Mouse (Mus musculus) spleen, postnatal 36 days (tissue): ENCODE measurements around the gene Vwc2.

ENCODE experiments used
- DNase-seq, 2 experiments: peaks; one replicate each; pipeline ENCODE4 v3.0.0; 2022; ENCODE audit warnings: low spot score in 2 of 2, mixed read lengths in 1 of 2

Vwc2 gene

GRCm38 (mm10) chr11:11242694-11243377 is 128.8 kb downstream of the Vwc2 start:
- no peak for DNase-seq

DNA sequence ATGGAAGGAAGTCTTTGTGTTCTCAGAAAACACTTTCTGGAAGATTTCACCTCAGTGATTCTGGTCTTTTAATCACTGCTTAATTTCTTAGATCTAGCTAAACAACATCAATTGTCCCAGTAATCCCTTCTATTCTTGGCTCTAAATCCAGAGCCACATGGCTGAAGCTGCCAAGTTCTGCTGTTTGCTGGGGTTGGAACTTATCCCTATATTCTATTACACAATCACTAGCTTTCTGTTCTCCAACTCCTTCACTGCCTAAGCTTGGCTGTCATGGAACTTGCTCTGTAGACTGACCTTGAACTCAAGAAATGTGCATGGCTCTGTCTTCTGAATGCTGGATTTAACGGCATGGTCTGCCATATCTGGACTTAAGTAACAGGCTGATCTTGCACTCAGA is 143.3 kb downstream of the Vwc2 start:
- no peak for DNase-seq

- no peak for DNase-seq
Observed at GRCm38 (mm10) chr11:11280128-11280527, 166.1 kb downstream of the Vwc2 start.

- DNase-seq: no peak
Observed at GRCm38 (mm10) chr11:11283512-11283911, 169.5 kb downstream of the Vwc2 start.
